ENCODE assay signal across 32 mouse cellular contexts in genomic region chr1:42585191-42585590, GRCm38 (mm10).
"Had no signal": no experiment of that assay in that cellular context is flagged by ENCODE, and none has a peak within 500 bp of the region (broad histone marks: within the 10 kb centered on the region; RNA-seq: fewer than 3 reads in every experiment).

No protein-coding gene starts in this region.

- H3K27me3 ChIP-seq: limb, embryonic 12.5 days; limb, embryonic 13.5 days; limb, embryonic 15.5 days; liver, embryonic 12.5 days; liver, embryonic 13.5 days; liver, embryonic 15.5 days; lung, embryonic 15.5 days; megakaryocyte, embryonic 14.5 days; midbrain, embryonic 12.5 days; midbrain, embryonic 13.5 days; midbrain, embryonic 15.5 days; neural tube, embryonic 12.5 days; neural tube, embryonic 13.5 days had no signal

- H3K4me3 ChIP-seq: limb, embryonic 10.5 days; limb, embryonic 12.5 days; limb, embryonic 13.5 days; limb, embryonic 15.5 days; liver, embryonic 12.5 days; liver, embryonic 13.5 days; liver, embryonic 15.5 days; lung, embryonic 15.5 days; megakaryocyte, embryonic 14.5 days; midbrain, embryonic 10.5 days; midbrain, embryonic 12.5 days; midbrain, embryonic 13.5 days; midbrain, embryonic 15.5 days; myocyte; neural tube, embryonic 12.5 days; neural tube, embryonic 13.5 days had no signal

- ATAC-seq: liver, embryonic 12.5 days; liver, postnatal 0 days; lung, postnatal 0 days; midbrain, embryonic 13.5 days; midbrain, embryonic 15.5 days; midbrain, embryonic 16.5 days had no signal

- H3K4me2 ChIP-seq: limb, embryonic 12.5 days; limb, embryonic 13.5 days; limb, embryonic 15.5 days; liver, embryonic 11.5 days; liver, embryonic 12.5 days; liver, embryonic 13.5 days; liver, embryonic 15.5 days; lung, embryonic 14.5 days; lung, embryonic 15.5 days; midbrain, embryonic 11.5 days; midbrain, embryonic 12.5 days; midbrain, embryonic 13.5 days; midbrain, embryonic 15.5 days; neural tube, embryonic 12.5 days; neural tube, embryonic 13.5 days had no signal

- H3K4me1 ChIP-seq: liver, embryonic 12.5 days; liver, embryonic 13.5 days; liver, embryonic 15.5 days; lung, embryonic 15.5 days; megakaryocyte, embryonic 14.5 days; midbrain, embryonic 13.5 days; midbrain, embryonic 15.5 days; neural tube, embryonic 13.5 days had no signal

- H3K36me3 ChIP-seq: limb, embryonic 10.5 days; limb, embryonic 12.5 days; limb, embryonic 13.5 days; limb, embryonic 15.5 days; liver, embryonic 12.5 days; liver, embryonic 13.5 days; liver, embryonic 15.5 days; lung, embryonic 15.5 days; midbrain, embryonic 10.5 days; midbrain, embryonic 12.5 days; midbrain, embryonic 13.5 days; midbrain, embryonic 15.5 days; neural tube, embryonic 12.5 days; neural tube, embryonic 13.5 days had no signal

- H3K9me3 ChIP-seq: limb, embryonic 10.5 days; limb, embryonic 12.5 days; limb, embryonic 15.5 days; liver, embryonic 12.5 days; liver, embryonic 13.5 days; liver, embryonic 15.5 days; lung, embryonic 15.5 days; midbrain, embryonic 10.5 days; midbrain, embryonic 12.5 days; midbrain, embryonic 15.5 days; neural tube, embryonic 12.5 days; neural tube, embryonic 13.5 days had no signal

- DNase-seq: liver; liver, embryonic 13.5 days; liver, postnatal 0 days; lung, adult 18-20 months; lung, adult 2 months; lung, embryonic 14.5 days; lung, postnatal 10 days; lung, postnatal 14 days; lung, postnatal 36 days; lung, postnatal 4 days; midbrain, embryonic 14.5 days had no signal

- H3K9ac ChIP-seq: limb, embryonic 12.5 days; limb, embryonic 13.5 days; limb, embryonic 15.5 days; liver, embryonic 12.5 days; liver, embryonic 13.5 days; liver, embryonic 14.5 days; liver, embryonic 15.5 days; liver, postnatal 0 days; lung, embryonic 14.5 days; lung, embryonic 15.5 days; midbrain, embryonic 12.5 days; midbrain, embryonic 13.5 days; midbrain, embryonic 15.5 days; neural tube, embryonic 12.5 days; neural tube, embryonic 13.5 days had no signal

- H3K27ac ChIP-seq: limb, embryonic 10.5 days; limb, embryonic 12.5 days; limb, embryonic 13.5 days; limb, embryonic 15.5 days; liver, embryonic 12.5 days; liver, embryonic 13.5 days; liver, embryonic 14.5 days; liver, embryonic 15.5 days; lung, embryonic 15.5 days; macrophage; midbrain, embryonic 10.5 days; midbrain, embryonic 12.5 days; midbrain, embryonic 13.5 days; midbrain, embryonic 15.5 days; neural tube, embryonic 12.5 days; neural tube, embryonic 13.5 days had no signal
